Mouse (Mus musculus): ENCODE measurements around the gene Odf2. TPM values are rescaled to one million over a fixed set of nuclear protein-coding genes. Genes with fewer than 3 reads are reported as not detected.

The Odf2 gene
- polyA plus RNA-seq, 1 experiment from 2014 or later: 64.1 TPM

- Histone ChIP-seq H3K9me3 (replicated peaks) (no peaks in the 10 kb centered on the region), H3K27me3 (replicated peaks) (no peaks in the 10 kb centered on the region), H3K4me2 (peak overlapping the region; percentile 22; the same call in 1 of the 2 replicates), H3K9ac (no peak overlapping the region), H3K27ac (ENCODE audit: poor library complexity, severe bottlenecking) (peak overlapping the region; percentile 90), H3K4me1 (replicated peaks) (peaks cover 15% of the 10 kb centered on the region; the same call in 1 of the 2 replicates), H3K4me3 (no peak overlapping the region), H3K36me3 (peaks cover 93% of the 10 kb centered on the region)
- ATAC-seq (ENCODE audit: insufficient number of reproducible peaks, low FRiP score): peak; percentile 78
- 20% methylated on average over 1 of the region's 1 CpGs for WGBS
Observed at GRCm38 (mm10) chr2:29944723-29945122, 55.7 kb downstream of the Odf2 start.

GRCm38 (mm10) chr2:29948896-29949295, 59.9 kb downstream of the Odf2 start:
- Histone ChIP-seq H3K4me3 (no peak overlapping the region), H3K36me3 (peaks cover 84% of the 10 kb centered on the region), H3K4me1 (replicated peaks) (peaks cover 11% of the 10 kb centered on the region; the same call in 1 of the 2 replicates), H3K27me3 (replicated peaks) (no peaks in the 10 kb centered on the region), H3K9me3 (replicated peaks) (no peaks in the 10 kb centered on the region), H3K4me2 (no peak overlapping the region), H3K9ac (no peak overlapping the region), H3K27ac (ENCODE audit: poor library complexity, severe bottlenecking) (no peak overlapping the region)
- no peak for ATAC-seq (ENCODE audit: insufficient number of reproducible peaks, low FRiP score)
- WGBS: 92% methylated on average over 5 of the region's 5 CpGs

- H3K9me3 ChIP-seq (replicated peaks): no peaks in the 10 kb centered on the region
- H3K4me1 ChIP-seq (replicated peaks): peaks cover 13% of the 10 kb centered on the region
- H3K9ac ChIP-seq: no peak overlapping the region
- no peak overlapping the region for H3K27ac ChIP-seq (ENCODE audit: poor library complexity, severe bottlenecking)
- 96% methylated on average over 7 of the region's 7 CpGs for WGBS
- no peak overlapping the region for H3K4me3 ChIP-seq
- H3K4me2 ChIP-seq: no peak overlapping the region
- peaks cover 37% of the 10 kb centered on the region for H3K36me3 ChIP-seq
- no peaks in the 10 kb centered on the region for H3K27me3 ChIP-seq (replicated peaks)
- no peak for ATAC-seq (ENCODE audit: insufficient number of reproducible peaks, low FRiP score)
Observed at GRCm38 (mm10) chr2:29961246-29961645, 72.2 kb downstream of the Odf2 start.

GRCm38 (mm10) chr2:29964354-29965249, 75.6 kb downstream of the Odf2 start:
- peaks cover 24% of the 10 kb centered on the region for H3K36me3 ChIP-seq
- peak overlapping the region; percentile 99 for H3K9ac ChIP-seq
- H3K27me3 ChIP-seq (replicated peaks): no peaks in the 10 kb centered on the region
- H3K9me3 ChIP-seq (replicated peaks): no peaks in the 10 kb centered on the region
- H3K27ac ChIP-seq (ENCODE audit: poor library complexity, severe bottlenecking): peak overlapping the region; percentile 94
- WGBS: 18% methylated on average over 10 of the region's 10 CpGs
- H3K4me1 ChIP-seq (replicated peaks): peaks cover 35% of the 10 kb centered on the region
- no peak for ATAC-seq (ENCODE audit: insufficient number of reproducible peaks, low FRiP score)
- H3K4me3 ChIP-seq: peak overlapping the region; percentile 98
- peak overlapping the region; percentile 79 for H3K4me2 ChIP-seq

- H3K27me3 ChIP-seq (replicated peaks): no peaks in the 10 kb centered on the region
- peaks cover 43% of the 10 kb centered on the region for H3K4me1 ChIP-seq (replicated peaks)
- under 1% methylated on average over 81 of the region's 82 CpGs for WGBS
- peak within 1 kb of the TSS; percentile 79 for H3K4me2 ChIP-seq
- H3K9ac ChIP-seq: peak within 1 kb of the TSS; percentile 99
- peak; percentile 95 for ATAC-seq (ENCODE audit: insufficient number of reproducible peaks, low FRiP score)
- H3K27ac ChIP-seq (ENCODE audit: poor library complexity, severe bottlenecking): peak within 1 kb of the TSS; percentile 94
- peak within 1 kb of the TSS; percentile 98 for H3K4me3 ChIP-seq
- H3K36me3 ChIP-seq: peaks cover 24% of the 10 kb centered on the region
- H3K9me3 ChIP-seq (replicated peaks): no peaks in the 10 kb centered on the region
Observed at GRCm38 (mm10) chr2:29965250-29965843, 76.3 kb downstream of the Odf2 start, which contains the start of gene Sptan1. Gene Sptan1, plus strand, starts transcription at chr2:29965560.

- H3K4me2 ChIP-seq: peak overlapping the region; percentile 79
- no peaks in the 10 kb centered on the region for H3K9me3 ChIP-seq (replicated peaks)
- peak; percentile 37; the same call in 1 of the 2 replicates for ATAC-seq (ENCODE audit: insufficient number of reproducible peaks, low FRiP score)
- WGBS: under 1% methylated on average over 41 of the region's 41 CpGs
- peak overlapping the region; percentile 99 for H3K9ac ChIP-seq
- peak overlapping the region; percentile 98 for H3K4me3 ChIP-seq
- H3K36me3 ChIP-seq: peaks cover 25% of the 10 kb centered on the region
- peak overlapping the region; percentile 94 for H3K27ac ChIP-seq (ENCODE audit: poor library complexity, severe bottlenecking)
- H3K27me3 ChIP-seq (replicated peaks): no peaks in the 10 kb centered on the region
- H3K4me1 ChIP-seq (replicated peaks): peaks cover 45% of the 10 kb centered on the region
Observed at GRCm38 (mm10) chr2:29965906-29966305, 76.9 kb downstream of the Odf2 start.

- H3K9ac ChIP-seq: peak overlapping the region; percentile 99
- ATAC-seq (ENCODE audit: insufficient number of reproducible peaks, low FRiP score): no peak
- H3K27me3 ChIP-seq (replicated peaks): no peaks in the 10 kb centered on the region
- peaks cover 25% of the 10 kb centered on the region for H3K36me3 ChIP-seq
- H3K4me1 ChIP-seq (replicated peaks): peaks cover 50% of the 10 kb centered on the region
- peak overlapping the region; percentile 98 for H3K4me3 ChIP-seq
- WGBS: 67% methylated on average over 2 of the region's 2 CpGs
- H3K4me2 ChIP-seq: peak overlapping the region; percentile 79
- H3K27ac ChIP-seq (ENCODE audit: poor library complexity, severe bottlenecking): peak overlapping the region; percentile 89
- H3K9me3 ChIP-seq (replicated peaks): no peaks in the 10 kb centered on the region
Observed at GRCm38 (mm10) chr2:29966826-29967225, 77.8 kb downstream of the Odf2 start.

- H3K9me3 ChIP-seq (replicated peaks): no peaks in the 10 kb centered on the region
- H3K9ac ChIP-seq: peak overlapping the region; percentile 56; the same call in 1 of the 2 replicates
- H3K4me1 ChIP-seq (replicated peaks): peaks cover 57% of the 10 kb centered on the region
- peaks cover 25% of the 10 kb centered on the region for H3K36me3 ChIP-seq
- H3K4me2 ChIP-seq: peak overlapping the region; percentile 79
- peak overlapping the region; percentile 98 for H3K4me3 ChIP-seq
- no peaks in the 10 kb centered on the region for H3K27me3 ChIP-seq (replicated peaks)
- no peak for ATAC-seq (ENCODE audit: insufficient number of reproducible peaks, low FRiP score)
- WGBS: 28% methylated on average over 5 of the region's 5 CpGs
- peak overlapping the region; percentile 89 for H3K27ac ChIP-seq (ENCODE audit: poor library complexity, severe bottlenecking)
Observed at GRCm38 (mm10) chr2:29967768-29968167, 78.7 kb downstream of the Odf2 start.

- no peak for ATAC-seq (ENCODE audit: insufficient number of reproducible peaks, low FRiP score)
- Histone ChIP-seq H3K9ac (0 out of 2 replicates have a peak overlapping the region, but pooled peaks have one; percentile 30), H3K9me3 (replicated peaks) (no peaks in the 10 kb centered on the region), H3K4me2 (peak overlapping the region; percentile 38), H3K36me3 (peaks cover 28% of the 10 kb centered on the region), H3K4me1 (replicated peaks) (peaks cover 59% of the 10 kb centered on the region), H3K4me3 (no peak overlapping the region), H3K27ac (ENCODE audit: poor library complexity, severe bottlenecking) (peak overlapping the region; percentile 89; the same call in 1 of the 2 replicates), H3K27me3 (replicated peaks) (no peaks in the 10 kb centered on the region)
- 24% methylated on average over 5 of the region's 5 CpGs for WGBS
Observed at GRCm38 (mm10) chr2:29968638-29969037, 79.6 kb downstream of the Odf2 start.

- H3K9me3 ChIP-seq (replicated peaks): no peaks in the 10 kb centered on the region
- H3K4me1 ChIP-seq (replicated peaks): peaks cover 50% of the 10 kb centered on the region
- 33% methylated on average over 9 of the region's 9 CpGs for WGBS
- peak overlapping the region; percentile 80 for H3K27ac ChIP-seq (ENCODE audit: poor library complexity, severe bottlenecking)
- H3K4me2 ChIP-seq: peak overlapping the region; percentile 22
- no peak overlapping the region for H3K9ac ChIP-seq
- H3K4me3 ChIP-seq: no peak overlapping the region
- ATAC-seq (ENCODE audit: insufficient number of reproducible peaks, low FRiP score): peak; percentile 60; the same call in 1 of the 2 replicates
- no peaks in the 10 kb centered on the region for H3K27me3 ChIP-seq (replicated peaks)
- H3K36me3 ChIP-seq: peaks cover 44% of the 10 kb centered on the region
Observed at GRCm38 (mm10) chr2:29971838-29972635, 83.0 kb downstream of the Odf2 start.
